Mouse (Mus musculus): ENCODE measurements around the gene Nlrc3. TPM values are rescaled to one million over a fixed set of nuclear protein-coding genes. Genes with fewer than 3 reads are reported as not detected.

Gene Nlrc3
- polyA plus RNA-seq, 1 experiment from 2014 or later: 1.1 TPM

GRCm38 (mm10) chr16:3909118-3909517 is 67.3 kb downstream of the Nlrc3 start:
- Histone ChIP-seq H3K9me3 (replicated peaks; ENCODE audit: control insufficient read depth, low read length, poor library complexity, severe bottlenecking) (no peaks in the 10 kb centered on the region), H3K4me3 (ENCODE audit: low read depth, low read length) (peak overlapping the region; percentile 78), H3K27me3 (ENCODE audit: control insufficient read depth, insufficient read depth, low read depth, low read length) (no peaks in the 10 kb centered on the region), H3K27ac (ENCODE audit: low read length) (peak overlapping the region; percentile 77), H3K9ac (ENCODE audit: low read depth, low read length) (peak overlapping the region; percentile 80), H3K4me1 (ENCODE audit: control insufficient read depth, insufficient read depth, low read length) (peaks cover 16% of the 10 kb centered on the region), H3K4me2 (ENCODE audit: low read length) (peak overlapping the region; percentile 67), H3K36me3 (ENCODE audit: control insufficient read depth, insufficient read depth, low read length) (peaks cover 21% of the 10 kb centered on the region)
- ATAC-seq: peak; percentile 62; the same call in 1 of the 2 replicates
- WGBS: 7% methylated on average over 20 of the region's 20 CpGs

GRCm38 (mm10) chr16:3908537-3909111 is 67.8 kb downstream of the Nlrc3 start, which contains the start of the genes 1700037C18Rik and Cluap1:
Gene 1700037C18Rik (minus strand): TSS chr16:3908689.
Gene Cluap1 (plus strand): TSS chr16:3908801.
- Histone ChIP-seq H3K4me1 (ENCODE audit: control insufficient read depth, insufficient read depth, low read length) (peaks cover 16% of the 10 kb centered on the region), H3K4me3 (ENCODE audit: low read depth, low read length) (peak within 1 kb of the TSS; percentile 78), H3K4me2 (ENCODE audit: low read length) (peak within 1 kb of the TSS; percentile 67), H3K9ac (ENCODE audit: low read depth, low read length) (peak within 1 kb of the TSS; percentile 80), H3K36me3 (ENCODE audit: control insufficient read depth, insufficient read depth, low read length) (peaks cover 20% of the 10 kb centered on the region), H3K9me3 (replicated peaks; ENCODE audit: control insufficient read depth, low read length, poor library complexity, severe bottlenecking) (no peaks in the 10 kb centered on the region), H3K27me3 (ENCODE audit: control insufficient read depth, insufficient read depth, low read depth, low read length) (no peaks in the 10 kb centered on the region), H3K27ac (ENCODE audit: low read length) (peak within 1 kb of the TSS; percentile 77)
- WGBS: 0% methylated on average over 33 of the region's 33 CpGs
- peak; percentile 97 for ATAC-seq

- Histone ChIP-seq H3K27me3 (ENCODE audit: control insufficient read depth, insufficient read depth, low read depth, low read length) (no peaks in the 10 kb centered on the region), H3K27ac (ENCODE audit: low read length) (no peak overlapping the region), H3K9me3 (replicated peaks; ENCODE audit: control insufficient read depth, low read length, poor library complexity, severe bottlenecking) (no peaks in the 10 kb centered on the region), H3K4me3 (ENCODE audit: low read depth, low read length) (no peak overlapping the region), H3K4me1 (ENCODE audit: control insufficient read depth, insufficient read depth, low read length) (peaks cover 16% of the 10 kb centered on the region), H3K4me2 (ENCODE audit: low read length) (no peak overlapping the region; the same call in 1 of the 2 replicates), H3K9ac (ENCODE audit: low read depth, low read length) (no peak overlapping the region), H3K36me3 (ENCODE audit: control insufficient read depth, insufficient read depth, low read length) (peaks cover 16% of the 10 kb centered on the region)
- WGBS: 76% methylated on average over 2 of the region's 2 CpGs
- ATAC-seq: 0 out of 2 replicates have a peak, but pooled peaks have one; percentile 3
Measured at GRCm38 (mm10) chr16:3907471-3907870, 69.0 kb downstream of the Nlrc3 start.

- H3K36me3 ChIP-seq (ENCODE audit: control insufficient read depth, insufficient read depth, low read length): peaks cover 29% of the 10 kb centered on the region
- H3K9me3 ChIP-seq (replicated peaks; ENCODE audit: control insufficient read depth, low read length, poor library complexity, severe bottlenecking): no peaks in the 10 kb centered on the region
- H3K27ac ChIP-seq (ENCODE audit: low read length): no peak overlapping the region
- ATAC-seq: no peak
- H3K4me1 ChIP-seq (ENCODE audit: control insufficient read depth, insufficient read depth, low read length): no peaks in the 10 kb centered on the region
- H3K9ac ChIP-seq (ENCODE audit: low read depth, low read length): no peak overlapping the region
- no peak overlapping the region for H3K4me3 ChIP-seq (ENCODE audit: low read depth, low read length)
- no peaks in the 10 kb centered on the region for H3K27me3 ChIP-seq (ENCODE audit: control insufficient read depth, insufficient read depth, low read depth, low read length)
- WGBS: 100% methylated on average over 1 of the region's 1 CpGs
- H3K4me2 ChIP-seq (ENCODE audit: low read length): no peak overlapping the region
Measured at GRCm38 (mm10) chr16:3896553-3896952, 79.9 kb downstream of the Nlrc3 start.

GRCm38 (mm10) chr16:3896046-3896445 is 80.4 kb downstream of the Nlrc3 start:
- Histone ChIP-seq H3K36me3 (ENCODE audit: control insufficient read depth, insufficient read depth, low read length) (peaks cover 26% of the 10 kb centered on the region), H3K9me3 (replicated peaks; ENCODE audit: control insufficient read depth, low read length, poor library complexity, severe bottlenecking) (no peaks in the 10 kb centered on the region)

GRCm38 (mm10) chr16:3895173-3895792 is 81.1 kb downstream of the Nlrc3 start:
- no peak overlapping the region for H3K4me2 ChIP-seq (ENCODE audit: low read length)
- no peak overlapping the region for H3K9ac ChIP-seq (ENCODE audit: low read depth, low read length)
- peaks cover 20% of the 10 kb centered on the region for H3K36me3 ChIP-seq (ENCODE audit: control insufficient read depth, insufficient read depth, low read length)
- no peak overlapping the region for H3K27ac ChIP-seq (ENCODE audit: low read length)
- no peaks in the 10 kb centered on the region for H3K9me3 ChIP-seq (replicated peaks; ENCODE audit: control insufficient read depth, low read length, poor library complexity, severe bottlenecking)
- H3K4me1 ChIP-seq (ENCODE audit: control insufficient read depth, insufficient read depth, low read length): no peaks in the 10 kb centered on the region
- 83% methylated on average over 9 of the region's 9 CpGs for WGBS
- H3K27me3 ChIP-seq (ENCODE audit: control insufficient read depth, insufficient read depth, low read depth, low read length): no peaks in the 10 kb centered on the region
- no peak for ATAC-seq
- no peak overlapping the region for H3K4me3 ChIP-seq (ENCODE audit: low read depth, low read length)

More at GRCm38 (mm10) chr16:3896046-3896445, 80.4 kb downstream of the Nlrc3 start:
- no peak overlapping the region for H3K4me2 ChIP-seq (ENCODE audit: low read length)
- 86% methylated on average over 6 of the region's 6 CpGs for WGBS
- H3K27me3 ChIP-seq (ENCODE audit: control insufficient read depth, insufficient read depth, low read depth, low read length): no peaks in the 10 kb centered on the region
- no peak for ATAC-seq
- H3K9ac ChIP-seq (ENCODE audit: low read depth, low read length): no peak overlapping the region
- H3K4me1 ChIP-seq (ENCODE audit: control insufficient read depth, insufficient read depth, low read length): no peaks in the 10 kb centered on the region
- no peak overlapping the region for H3K27ac ChIP-seq (ENCODE audit: low read length)
- H3K4me3 ChIP-seq (ENCODE audit: low read depth, low read length): no peak overlapping the region

Small RNA genes within 50 kb of the gene (microRNA-seq; reads per million reads assigned to microRNA genes)
- not detected for gene Gm23493

Other genes with a start within 250 kb of the Nlrc3 start
- gene Zfp263, start 232.5 kb downstream of the Nlrc3 start, polyA plus RNA-seq (2015; fragmentation: Nextera tagmentation; extraction: Ambion mirVana): 52.3 and 56.5 TPM in 2 replicates
- gene Olfr15, start 145.8 kb downstream of the Nlrc3 start, polyA plus RNA-seq (2015; fragmentation: Nextera tagmentation; extraction: Ambion mirVana): not detected in 2 replicates
- 3.8 and 3.9 TPM in 2 replicates for gene Zfp174, start 129.4 kb downstream of the Nlrc3 start, polyA plus RNA-seq (2015; fragmentation: Nextera tagmentation; extraction: Ambion mirVana)
- gene Naa60, start 104.3 kb downstream of the Nlrc3 start, polyA plus RNA-seq (2015; fragmentation: Nextera tagmentation; extraction: Ambion mirVana): 98.6 and 110 TPM in 2 replicates
- gene Zfp597, start 92.1 kb downstream of the Nlrc3 start, polyA plus RNA-seq (2015; fragmentation: Nextera tagmentation; extraction: Ambion mirVana): 20.6 and 21.8 TPM in 2 replicates
- gene Gm20695, start 92.0 kb downstream of the Nlrc3 start, polyA plus RNA-seq (2015; fragmentation: Nextera tagmentation; extraction: Ambion mirVana): 2.7 and 5.4 TPM in 2 replicates
- 13.2 and 14.7 TPM in 2 replicates for gene 1700037C18Rik, start 67.9 kb downstream of the Nlrc3 start, polyA plus RNA-seq (2015; fragmentation: Nextera tagmentation; extraction: Ambion mirVana)
- gene Cluap1, start 67.8 kb downstream of the Nlrc3 start, polyA plus RNA-seq (2015; fragmentation: Nextera tagmentation; extraction: Ambion mirVana): 42.3 and 44.4 TPM in 2 replicates
- gene Slx4, start 27.1 kb upstream of the Nlrc3 start, polyA plus RNA-seq (2015; fragmentation: Nextera tagmentation; extraction: Ambion mirVana): 30.8 and 32.3 TPM in 2 replicates
- gene Dnase1, start 60.3 kb upstream of the Nlrc3 start, polyA plus RNA-seq (2015; fragmentation: Nextera tagmentation; extraction: Ambion mirVana): 6.1 and 6.7 TPM in 2 replicates
- gene Trap1, start 101.2 kb upstream of the Nlrc3 start, polyA plus RNA-seq (2015; fragmentation: Nextera tagmentation; extraction: Ambion mirVana): 48.4 and 53.2 TPM in 2 replicates
- 34.9 and 39.9 TPM in 2 replicates for gene Crebbp, start 237.4 kb upstream of the Nlrc3 start, polyA plus RNA-seq (2015; fragmentation: Nextera tagmentation; extraction: Ambion mirVana)